Mouse (Mus musculus) midbrain, embryonic 13.5 days (tissue): ENCODE measurements around the gene 6430571L13Rik. TPM values are rescaled to one million over a fixed set of nuclear protein-coding genes. Genes with fewer than 3 reads are reported as not detected.

Source experiments
- ATAC-seq: fragments of 200-750 bp; cut with Nextera tagmentation; 2 replicates; pipeline ENCODE4 v1.8.0; 2017; ENCODE audit warnings: mild to moderate bottlenecking, moderate TSS enrichment, moderate library complexity
- H3K27ac ChIP-seq: fragments of 300-500 bp; sonication (generic); 2 replicates; pipeline ENCODE4 v1.5.1; 2015; ENCODE audit warnings: inconsistent platforms, mild to moderate bottlenecking, moderate library complexity
- H3K27me3 ChIP-seq: fragments of 300-500 bp; sonication (generic); 2 replicates; pipeline ENCODE4 v1.6.1; 2015; ENCODE audit warnings: mild to moderate bottlenecking, inconsistent platforms
- H3K36me3 ChIP-seq: fragments of 300-500 bp; sonication (generic); 2 replicates; pipeline ENCODE4 v1.6.1; 2015; ENCODE audit warnings: mild to moderate bottlenecking, inconsistent platforms
- H3K4me1 ChIP-seq: fragments of 300-500 bp; sonication (generic); replicated peaks from 2 replicates; pipeline ENCODE4 v1.6.1; 2015; ENCODE audit warnings: inconsistent platforms
- H3K4me2 ChIP-seq: fragments of 300-500 bp; sonication (generic); replicated peaks from 2 replicates; pipeline ENCODE4 v1.6.1; 2015; ENCODE audit warnings: moderate library complexity, mild to moderate bottlenecking, inconsistent platforms
- H3K4me3 ChIP-seq: fragments of 300-500 bp; sonication (generic); replicated peaks from 2 replicates; pipeline ENCODE4 v1.5.1; 2015; ENCODE audit warnings: mild to moderate bottlenecking, inconsistent platforms
- H3K9ac ChIP-seq: fragments of 300-500 bp; sonication (generic); replicated peaks from 2 replicates; pipeline ENCODE4 v1.6.1; 2015; ENCODE audit warnings: mild to moderate bottlenecking, inconsistent platforms
- H3K9me3 ChIP-seq: fragments of 300-500 bp; sonication (generic); 2 replicates; pipeline ENCODE4 v1.6.1; 2016; ENCODE audit warnings: mild to moderate bottlenecking, inconsistent platforms
- WGBS: fragments of 180-500 bp; shearing (Covaris S2); methylation state at CpG from one replicate; pipeline ENCODE4 v1.1.7; 2015; 5-methylcytosine and 5-hydroxymethylcytosine counted together
- polyA plus RNA-seq: library from polyadenylated mRNA; unstranded; fragments of >200 nt; fragmentation: Nextera tagmentation; extraction: Ambion mirVana; gene quantifications from 2 replicates; pipeline ENCODE4 v1.2.1, GENCODE M21; 2015

Gene 6430571L13Rik
- polyA plus RNA-seq, 1 experiment from 2014 or later = 6.4 TPM

DNA sequence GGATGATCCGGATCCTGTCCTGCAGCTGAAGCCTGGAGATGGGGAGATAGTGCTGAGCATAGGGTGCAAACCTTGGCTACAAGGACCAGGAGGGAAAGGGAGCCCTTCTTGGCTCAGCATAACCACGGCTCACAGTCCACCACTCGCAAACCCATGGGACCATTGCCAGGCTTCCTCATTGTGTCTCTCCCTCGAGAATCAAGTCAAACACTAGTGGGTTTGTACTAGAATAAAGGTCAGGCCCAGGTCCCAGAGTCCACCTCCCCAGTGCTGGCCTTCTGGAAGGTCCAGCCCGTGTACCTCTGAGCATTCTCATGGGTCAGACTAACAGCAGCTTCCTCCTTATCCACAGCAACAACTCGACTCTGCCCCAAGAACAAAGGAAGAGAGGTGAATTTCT is 9.6 kb upstream of the 6430571L13Rik start:
- H3K9ac ChIP-seq = no peak overlapping the region
- WGBS = 83% methylated on average over 6 of the region's 6 CpGs
- no peaks in the 10 kb centered on the region for H3K4me1 ChIP-seq
- H3K27ac ChIP-seq = no peak overlapping the region
- H3K9me3 ChIP-seq = no peaks in the 10 kb centered on the region
- no peak for ATAC-seq
- H3K4me3 ChIP-seq = no peak overlapping the region
- peaks cover 47% of the 10 kb centered on the region for H3K36me3 ChIP-seq
- H3K4me2 ChIP-seq = no peak overlapping the region
- no peaks in the 10 kb centered on the region for H3K27me3 ChIP-seq

DNA sequence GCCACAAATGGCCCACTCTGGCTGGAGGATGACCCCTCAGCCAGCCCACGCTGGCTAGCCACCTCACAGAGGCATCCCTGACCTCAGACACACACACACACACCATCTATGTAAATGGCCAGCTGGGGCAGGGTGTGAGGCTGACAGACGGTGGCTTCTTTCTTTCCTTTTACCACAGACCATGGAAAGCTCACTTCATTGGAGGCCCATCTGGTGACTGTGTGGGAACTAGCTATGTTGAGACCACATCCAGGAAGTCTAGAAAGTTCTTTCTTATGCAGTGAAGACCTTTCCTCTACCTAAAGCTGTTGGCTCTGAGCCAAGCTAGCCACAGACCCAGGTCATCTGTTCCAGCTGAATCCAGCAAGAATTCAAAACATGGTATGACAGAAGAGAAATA is 6.7 kb upstream of the 6430571L13Rik start:
- no peaks in the 10 kb centered on the region for H3K9me3 ChIP-seq
- no peak for ATAC-seq
- H3K27me3 ChIP-seq = no peaks in the 10 kb centered on the region
- H3K9ac ChIP-seq = no peak overlapping the region
- H3K36me3 ChIP-seq = peaks cover 27% of the 10 kb centered on the region
- H3K4me3 ChIP-seq = no peak overlapping the region
- WGBS = 71% methylated on average over 2 of the region's 2 CpGs
- H3K27ac ChIP-seq = no peak overlapping the region
- H3K4me2 ChIP-seq = no peak overlapping the region
- H3K4me1 ChIP-seq = peaks cover 19% of the 10 kb centered on the region

DNA sequence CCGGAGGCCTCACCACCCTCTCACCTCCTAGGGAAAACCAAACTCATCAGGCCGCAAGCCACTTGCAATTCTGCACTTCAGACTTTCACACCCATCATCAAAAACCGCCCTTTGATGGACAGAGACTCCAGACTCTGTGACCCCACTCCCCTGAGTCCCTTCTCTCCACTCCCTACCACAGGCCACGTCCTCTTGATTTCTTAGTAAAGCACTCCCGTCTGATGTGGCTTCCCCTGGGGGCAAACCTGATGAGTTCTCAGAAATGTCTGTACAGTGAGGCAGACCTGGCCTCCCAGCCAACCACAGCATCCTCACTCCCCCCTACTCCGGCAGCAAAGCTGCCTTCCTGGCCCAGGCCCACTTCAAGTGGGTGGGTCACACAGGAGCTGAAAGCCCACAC is 6.0 kb upstream of the 6430571L13Rik start:
- Histone ChIP-seq H3K4me1 (peaks cover 26% of the 10 kb centered on the region), H3K27me3 (no peaks in the 10 kb centered on the region), H3K9ac (no peak overlapping the region), H3K4me3 (no peak overlapping the region), H3K27ac (no peak overlapping the region), H3K4me2 (no peak overlapping the region), H3K9me3 (no peaks in the 10 kb centered on the region), H3K36me3 (peaks cover 23% of the 10 kb centered on the region)
- ATAC-seq = no peak
- 88% methylated on average over 6 of the region's 6 CpGs for WGBS

DNA sequence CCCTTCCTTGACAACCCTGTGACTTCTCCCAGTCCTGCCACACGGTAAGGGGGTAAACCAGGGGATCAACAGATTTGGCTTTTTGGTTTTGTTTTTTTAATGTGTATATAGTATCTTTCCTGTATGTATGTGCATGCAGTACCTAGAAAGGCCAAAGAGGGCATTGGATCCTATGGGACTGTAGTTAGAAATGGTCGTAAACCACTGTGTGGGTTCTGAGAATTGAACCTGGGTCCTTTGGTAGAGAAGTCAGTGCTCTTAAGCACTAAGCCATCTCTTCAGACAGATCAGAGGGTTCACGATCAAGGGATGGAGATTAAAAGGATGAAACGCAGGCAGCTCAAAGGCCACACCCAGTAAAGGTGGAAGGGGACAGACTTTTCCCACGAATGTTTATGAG is 5.4 kb upstream of the 6430571L13Rik start:
- Histone ChIP-seq H3K4me3 (no peak overlapping the region), H3K9me3 (no peaks in the 10 kb centered on the region), H3K27ac (no peak overlapping the region), H3K27me3 (no peaks in the 10 kb centered on the region), H3K36me3 (peaks cover 23% of the 10 kb centered on the region), H3K9ac (no peak overlapping the region), H3K4me2 (no peak overlapping the region), H3K4me1 (peaks cover 32% of the 10 kb centered on the region)
- 83% methylated on average over 5 of the region's 5 CpGs for WGBS
- no peak for ATAC-seq

DNA sequence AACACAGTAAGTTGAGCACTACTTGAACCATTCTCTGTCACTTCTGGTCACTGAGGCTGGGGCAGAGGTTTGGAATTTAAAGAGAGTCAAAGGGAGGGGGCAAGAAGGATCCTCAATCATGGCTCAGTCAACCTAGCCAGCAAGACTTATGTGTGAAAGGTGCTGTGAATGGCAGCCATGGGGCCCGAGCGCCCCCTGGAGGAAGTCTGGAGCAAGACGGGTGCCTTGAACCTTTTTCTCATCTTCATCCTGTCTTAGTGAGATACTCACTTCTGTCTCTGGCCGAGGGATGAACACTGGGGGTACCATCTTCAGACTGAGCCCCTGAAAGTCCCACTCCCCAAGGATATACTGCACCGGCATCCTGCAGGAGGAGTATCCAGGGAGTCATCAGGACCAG is 4.5 kb upstream of the 6430571L13Rik start:
- Histone ChIP-seq H3K4me1 (peaks cover 35% of the 10 kb centered on the region), H3K36me3 (peaks cover 23% of the 10 kb centered on the region), H3K4me3 (no peak overlapping the region), H3K27me3 (no peaks in the 10 kb centered on the region), H3K27ac (no peak overlapping the region), H3K9me3 (no peaks in the 10 kb centered on the region), H3K9ac (no peak overlapping the region), H3K4me2 (no peak overlapping the region)
- no peak for ATAC-seq
- whole genome bisulfite sequencing = 8% methylated on average over 5 of the region's 5 CpGs

DNA sequence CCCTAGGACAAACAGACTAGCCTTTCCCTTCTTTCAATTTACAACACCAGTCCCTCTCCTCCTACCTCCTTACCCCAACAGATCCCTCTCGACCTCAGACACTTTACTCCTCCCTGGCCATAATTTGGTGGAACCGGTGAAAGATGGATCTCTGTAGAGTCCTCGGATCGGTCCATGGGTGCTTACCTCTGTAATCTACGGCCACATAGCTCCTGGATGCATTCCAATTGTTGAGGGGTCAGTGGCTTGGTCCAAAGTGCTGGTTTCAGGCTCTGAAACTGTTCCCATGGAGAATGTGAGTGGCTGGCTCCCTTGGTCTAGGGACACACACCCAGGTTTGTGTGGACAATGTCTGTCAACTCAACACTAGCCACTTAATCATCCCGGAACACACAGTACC is 4.0 kb upstream of the 6430571L13Rik start:
- WGBS = 92% methylated on average over 6 of the region's 6 CpGs
- Histone ChIP-seq H3K4me1 (peaks cover 39% of the 10 kb centered on the region), H3K9ac (no peak overlapping the region), H3K4me3 (no peak overlapping the region), H3K27me3 (peaks cover 2% of the 10 kb centered on the region; the same call in 1 of the 2 replicates), H3K27ac (no peak overlapping the region), H3K9me3 (no peaks in the 10 kb centered on the region), H3K36me3 (peaks cover 21% of the 10 kb centered on the region), H3K4me2 (no peak overlapping the region)
- ATAC-seq = no peak

DNA sequence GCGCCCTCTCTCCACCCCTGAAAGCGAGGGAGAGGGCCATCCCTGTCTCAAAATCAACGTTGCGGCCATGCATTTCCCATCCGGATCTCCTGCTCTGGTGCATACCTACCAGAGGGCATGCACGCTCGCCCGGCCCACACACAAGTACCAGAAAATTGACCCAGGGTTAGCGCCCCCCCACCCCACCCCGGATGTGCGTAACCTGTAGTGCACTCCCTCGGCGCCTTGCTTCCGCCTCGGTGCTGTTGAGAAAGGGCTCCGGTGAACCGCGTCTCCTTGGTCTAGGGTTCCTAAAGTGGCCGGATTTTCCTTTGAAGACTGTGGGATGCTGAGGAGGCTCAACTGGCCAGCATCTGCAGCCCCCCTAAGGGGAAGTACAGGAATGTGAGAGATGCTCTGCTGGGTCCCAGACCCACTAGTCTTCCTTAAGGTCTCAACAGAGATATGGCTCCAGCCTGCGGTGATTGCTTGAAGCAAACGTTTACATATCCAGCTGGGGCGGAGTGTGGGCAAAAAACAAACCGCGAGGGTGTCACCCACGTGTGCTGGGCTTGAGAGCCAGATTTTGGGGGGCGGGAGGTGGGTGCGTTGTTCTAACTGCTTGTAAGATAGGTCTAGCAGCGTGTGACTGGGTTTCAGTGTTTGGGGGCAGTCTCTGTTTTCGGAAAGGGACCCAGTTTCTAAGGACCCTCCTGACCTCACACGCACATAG is 2.1 kb upstream of the 6430571L13Rik start, which contains the start of gene Hemk1:
TSS of gene Hemk1 (minus strand) at position 179 of the 712 bp plus-strand sequence.
- peak within 1 kb of the TSS; percentile 91 for H3K4me2 ChIP-seq
- H3K9me3 ChIP-seq = no peaks in the 10 kb centered on the region
- peak within 1 kb of the TSS; percentile 61 for H3K4me3 ChIP-seq
- peaks cover 3% of the 10 kb centered on the region; the same call in 1 of the 2 replicates for H3K36me3 ChIP-seq
- WGBS = 4% methylated on average over 30 of the region's 30 CpGs
- H3K9ac ChIP-seq = peak within 1 kb of the TSS; percentile 82
- H3K4me1 ChIP-seq = peaks cover 43% of the 10 kb centered on the region
- peak; percentile 74 for ATAC-seq
- peak within 1 kb of the TSS; percentile 57 for H3K27ac ChIP-seq
- peaks cover 12% of the 10 kb centered on the region; the same call in 1 of the 2 replicates for H3K27me3 ChIP-seq

DNA sequence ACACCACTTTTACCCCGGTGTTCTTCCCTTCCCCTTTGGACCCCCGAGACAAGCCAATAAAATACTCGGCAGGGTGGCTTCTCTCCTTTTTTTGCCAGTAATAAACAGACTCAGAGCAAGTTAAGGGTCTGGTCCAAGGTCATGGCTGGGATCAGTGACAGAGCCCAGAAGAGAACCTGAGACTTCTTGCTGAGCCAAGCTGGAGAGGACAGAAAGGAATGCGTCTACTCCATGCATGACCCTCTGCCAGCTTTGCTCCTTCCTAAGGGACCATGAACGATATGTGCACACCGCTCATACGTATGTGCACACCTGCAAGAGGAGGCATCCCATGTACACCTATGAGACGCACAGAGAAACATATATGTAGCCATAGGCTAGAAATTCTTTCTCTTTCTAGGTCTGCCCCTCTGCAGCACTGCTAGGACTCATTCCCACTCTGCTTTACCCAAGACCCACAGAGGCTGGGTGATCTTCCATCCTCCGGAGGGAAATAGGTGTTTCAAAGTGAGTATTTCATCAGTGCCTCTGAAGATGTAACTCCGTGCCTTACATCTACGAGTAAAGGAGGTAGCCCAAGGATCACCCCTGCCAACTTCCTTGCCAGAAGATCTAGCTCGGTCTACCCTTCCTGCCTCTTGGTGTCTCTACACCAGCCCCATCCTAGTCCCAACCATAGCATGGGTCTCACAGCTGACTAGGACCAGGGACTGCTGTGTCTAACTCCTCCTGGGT is 676 bp downstream of the 6430571L13Rik start:
- no peaks in the 10 kb centered on the region for H3K36me3 ChIP-seq
- peak overlapping the region; percentile 69 for H3K4me2 ChIP-seq
- H3K9ac ChIP-seq = peak overlapping the region; percentile 80
- 53% methylated on average over 12 of the region's 12 CpGs for WGBS
- H3K4me3 ChIP-seq = peak overlapping the region; percentile 65
- no peak for ATAC-seq
- H3K4me1 ChIP-seq = peaks cover 40% of the 10 kb centered on the region
- H3K27ac ChIP-seq = peak overlapping the region; percentile 55; the same call in 1 of the 2 replicates
- H3K27me3 ChIP-seq = peaks cover 12% of the 10 kb centered on the region; the same call in 1 of the 2 replicates
- H3K9me3 ChIP-seq = no peaks in the 10 kb centered on the region

DNA sequence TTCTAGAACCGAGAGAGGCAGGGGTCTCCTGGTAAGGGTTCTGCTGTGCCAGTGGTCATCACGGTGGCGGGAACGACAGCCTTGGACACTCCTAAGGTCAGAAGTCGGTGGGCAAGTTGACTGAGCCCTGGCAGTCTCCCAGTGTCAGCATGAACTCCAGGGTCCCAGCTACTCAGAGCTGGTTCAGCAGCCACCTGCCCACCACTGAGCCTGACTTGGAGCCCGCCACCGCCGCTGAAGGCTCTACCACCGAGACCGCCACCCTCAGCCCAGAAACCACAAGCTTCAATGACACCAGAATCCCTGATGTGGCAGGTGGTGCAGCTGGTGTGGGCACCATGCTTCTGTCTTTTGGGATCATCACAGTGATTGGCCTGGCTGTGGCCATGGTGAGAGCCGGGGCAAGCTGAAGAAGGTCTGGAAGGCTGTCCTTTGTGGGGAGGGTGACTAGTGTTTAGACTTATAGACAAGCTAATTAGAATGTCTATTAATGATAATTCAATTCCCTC is 1.9 kb downstream of the 6430571L13Rik start:
- Histone ChIP-seq H3K9ac (no peak overlapping the region), H3K27ac (no peak overlapping the region), H3K27me3 (peaks cover 12% of the 10 kb centered on the region; the same call in 1 of the 2 replicates), H3K9me3 (no peaks in the 10 kb centered on the region), H3K36me3 (no peaks in the 10 kb centered on the region), H3K4me1 (peaks cover 34% of the 10 kb centered on the region), H3K4me3 (no peak overlapping the region), H3K4me2 (no peak overlapping the region)
- 93% methylated on average over 11 of the region's 11 CpGs for WGBS
- no peak for ATAC-seq

DNA sequence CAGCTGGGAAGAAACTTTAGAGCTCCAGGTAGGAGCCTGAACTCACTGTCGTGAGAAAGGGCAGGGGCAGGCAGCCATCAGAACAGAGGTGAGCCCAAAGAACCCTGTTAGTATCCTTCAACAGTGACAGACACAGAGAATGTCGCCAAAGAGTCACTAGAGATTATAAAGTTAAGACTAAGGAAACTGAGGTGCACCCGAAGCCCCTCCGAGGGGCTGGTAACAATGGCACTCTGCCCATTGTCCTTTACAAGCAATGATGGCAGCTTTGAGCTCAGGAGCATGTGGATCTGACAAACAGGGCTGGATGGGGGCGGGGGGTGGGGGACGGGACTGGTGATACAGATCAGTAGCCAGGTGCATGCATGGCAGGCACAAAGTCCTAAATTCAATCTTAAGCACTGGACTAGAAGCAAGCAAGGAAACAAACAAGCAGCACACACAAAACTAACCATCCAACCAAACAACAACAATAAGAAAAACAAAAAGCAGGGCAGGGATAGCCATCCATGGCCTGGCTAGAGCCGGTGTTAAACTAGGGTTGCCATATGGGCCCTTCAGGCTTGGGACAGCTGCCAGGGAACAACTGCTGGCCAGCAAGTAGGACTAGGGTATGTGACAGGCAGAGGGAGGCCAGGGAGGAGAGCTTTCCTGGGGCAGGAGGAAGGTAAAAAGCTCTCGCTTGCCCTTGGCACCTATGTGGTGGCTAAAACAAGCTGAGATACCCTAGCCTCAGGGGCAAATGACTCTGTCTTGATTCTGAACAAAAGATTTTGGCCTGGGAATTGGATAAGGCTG is 2.9 kb downstream of the 6430571L13Rik start:
- no peaks in the 10 kb centered on the region for H3K9me3 ChIP-seq
- no peak overlapping the region for H3K4me3 ChIP-seq
- no peak overlapping the region for H3K4me2 ChIP-seq
- no peak for ATAC-seq
- no peaks in the 10 kb centered on the region for H3K36me3 ChIP-seq
- H3K27me3 ChIP-seq = peaks cover 12% of the 10 kb centered on the region; the same call in 1 of the 2 replicates
- no peak overlapping the region for H3K27ac ChIP-seq
- H3K4me1 ChIP-seq = peaks cover 27% of the 10 kb centered on the region
- 73% methylated on average over 8 of the region's 8 CpGs for WGBS
- no peak overlapping the region for H3K9ac ChIP-seq

DNA sequence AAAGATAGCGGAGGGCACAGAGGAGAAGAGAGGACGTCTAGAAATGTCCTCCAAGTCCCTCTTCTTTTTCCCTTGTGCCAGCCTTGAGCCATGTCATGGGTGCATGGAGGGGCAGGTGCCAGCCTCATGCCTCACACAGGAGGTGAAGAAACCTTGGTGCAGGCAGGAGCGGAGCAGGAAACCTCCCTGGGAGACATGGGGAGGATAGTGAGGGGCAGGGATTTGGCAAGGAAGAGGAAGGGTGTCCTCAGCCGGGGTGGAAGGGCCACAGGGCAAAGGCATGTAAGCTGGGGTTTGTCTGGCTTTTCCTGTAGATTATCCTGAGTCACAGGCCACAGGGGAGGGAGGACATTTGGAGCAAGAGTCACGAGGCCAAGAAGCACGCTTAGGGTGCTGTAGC is 3.6 kb downstream of the 6430571L13Rik start:
- no peak overlapping the region for H3K4me2 ChIP-seq
- no peak overlapping the region for H3K9ac ChIP-seq
- H3K36me3 ChIP-seq = no peaks in the 10 kb centered on the region
- no peak for ATAC-seq
- no peak overlapping the region for H3K27ac ChIP-seq
- peaks cover 12% of the 10 kb centered on the region; the same call in 1 of the 2 replicates for H3K27me3 ChIP-seq
- 76% methylated on average over 6 of the region's 6 CpGs for WGBS
- no peak overlapping the region for H3K4me3 ChIP-seq
- peaks cover 21% of the 10 kb centered on the region for H3K4me1 ChIP-seq
- H3K9me3 ChIP-seq = no peaks in the 10 kb centered on the region
